Mouse (Mus musculus) cerebellum, postnatal 25 days (tissue): ENCODE results near the gene Zfp36.

ENCODE experiments used
- DNase-seq, 2 experiments: peaks; one replicate each; pipeline ENCODE4 v3.0.0; 2021; ENCODE audit warnings: mixed read lengths in 2 of 2

Zfp36 gene

GRCm38 (mm10) chr7:28335471-28335870 is 44.6 kb downstream of the Zfp36 start:
- DNase-seq = no peak

GRCm38 (mm10) chr7:28334534-28334933 is 45.5 kb downstream of the Zfp36 start:
- DNase-seq = no peak

- DNase-seq = no peak
These were observed 51.8 kb downstream of the Zfp36 start for GRCm38 (mm10) chr7:28328260-28328659.
